Mouse (Mus musculus) cerebellum, postnatal 25 days (tissue): ENCODE data around the gene Mif.
"Not testable (repeated sequence)": the region's sequence is repeated elsewhere in the genome, so short reads cannot be mapped to it uniquely, and the experiment has no call there.

Experiments used
- DNase-seq, 2 experiments: peaks; one replicate each; pipeline ENCODE4 v3.0.0; 2021; ENCODE audit warnings: mixed read lengths in 2 of 2

The Mif gene

DNA sequence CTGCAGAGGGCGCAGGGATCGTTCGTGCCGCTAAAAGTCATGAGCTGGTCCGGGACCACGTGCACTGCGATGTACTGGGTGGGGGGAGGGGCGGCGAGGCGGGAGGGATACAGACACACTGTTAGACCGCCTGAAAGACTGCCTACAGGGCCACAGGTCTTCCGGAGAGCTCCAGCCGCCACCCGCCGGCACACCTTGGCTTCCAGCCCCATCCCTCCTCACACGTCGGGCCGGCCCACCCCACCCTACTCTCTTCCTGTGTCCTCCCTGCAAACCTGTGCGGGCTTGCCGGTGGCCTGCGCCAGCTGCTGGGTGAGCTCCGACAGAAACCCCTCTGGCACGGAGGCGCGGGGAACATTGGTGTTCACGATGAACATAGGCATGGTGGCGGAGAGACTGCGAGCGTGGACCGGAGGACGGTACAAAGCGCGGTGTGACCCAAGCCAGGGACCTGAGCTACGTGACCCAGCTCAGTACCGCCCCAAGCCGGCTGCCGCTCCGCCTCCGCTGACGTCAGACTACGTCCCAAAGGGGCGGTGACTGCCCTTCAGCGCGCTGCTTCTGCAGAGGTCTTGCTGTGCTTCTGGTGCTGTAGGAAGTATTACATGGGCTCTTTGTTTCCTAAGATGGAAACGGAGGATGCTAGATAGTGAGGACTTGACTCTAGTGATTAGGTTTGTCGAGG is at the start of gene Mif:
Gene Mif (minus strand): TSS at position 455 of the 685 bp plus-strand sequence.
- peak; percentile 90 to 91 for DNase-seq

DNA sequence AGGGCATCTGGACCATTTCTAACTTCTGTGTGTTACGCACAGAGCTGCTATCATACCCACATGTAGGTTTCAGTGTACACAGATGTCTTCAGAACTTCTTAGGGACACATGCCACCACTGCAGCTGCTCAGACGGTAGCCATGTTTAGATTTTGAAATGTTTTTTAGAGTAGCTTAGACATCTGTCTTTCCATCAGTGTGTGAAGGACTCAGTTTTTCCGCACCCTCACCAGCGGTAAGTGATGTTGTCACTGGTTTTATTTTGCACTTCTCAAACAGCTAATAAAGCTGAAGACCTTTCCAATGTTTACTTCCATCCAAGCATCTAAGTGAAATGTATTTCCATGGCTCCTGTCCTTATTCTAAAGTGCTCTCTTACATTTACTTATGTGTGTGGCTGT is 46.8 kb upstream of the Mif start:
- no peak for DNase-seq

DNA sequence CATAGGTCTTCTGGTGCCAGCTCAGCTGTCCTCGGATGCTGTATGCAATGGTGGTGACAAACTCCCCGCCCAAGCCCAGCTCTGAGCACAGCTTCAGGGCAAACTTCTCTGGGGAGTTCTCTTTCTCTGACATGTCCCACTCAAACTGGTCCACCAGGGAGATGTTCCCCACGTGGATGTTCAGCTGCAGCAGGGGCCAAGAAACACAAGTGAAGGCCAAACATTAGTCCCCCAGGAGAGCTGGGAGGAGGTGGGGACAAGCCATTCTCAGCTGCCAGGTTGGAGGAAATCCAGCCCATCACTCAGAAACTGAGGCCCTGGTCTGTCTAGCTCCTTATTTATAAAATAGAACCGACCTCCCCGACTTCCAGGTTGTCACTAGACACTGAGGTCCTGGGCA is 44.4 kb upstream of the Mif start:
- no peak for DNase-seq

DNA sequence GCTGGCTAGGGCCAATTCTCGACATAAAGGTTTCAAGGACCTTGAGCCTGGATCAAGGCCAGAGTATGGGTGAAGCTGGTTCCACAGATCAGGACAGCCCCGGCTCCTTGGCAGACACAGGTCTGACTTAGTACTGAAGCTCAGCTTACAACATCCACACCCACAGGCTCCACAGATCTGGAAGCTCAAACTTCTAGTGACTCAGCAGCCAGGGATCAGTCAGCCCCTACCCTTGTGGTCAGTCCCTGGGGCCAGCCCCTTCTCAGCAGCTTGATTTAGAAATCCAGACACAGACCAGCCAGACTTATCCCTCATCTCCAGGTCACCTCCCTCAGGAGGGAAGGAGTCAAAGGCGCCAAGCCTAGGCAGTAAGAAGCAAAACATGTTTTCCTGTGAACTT is 38.8 kb upstream of the Mif start:
- DNase-seq = no peak

DNA sequence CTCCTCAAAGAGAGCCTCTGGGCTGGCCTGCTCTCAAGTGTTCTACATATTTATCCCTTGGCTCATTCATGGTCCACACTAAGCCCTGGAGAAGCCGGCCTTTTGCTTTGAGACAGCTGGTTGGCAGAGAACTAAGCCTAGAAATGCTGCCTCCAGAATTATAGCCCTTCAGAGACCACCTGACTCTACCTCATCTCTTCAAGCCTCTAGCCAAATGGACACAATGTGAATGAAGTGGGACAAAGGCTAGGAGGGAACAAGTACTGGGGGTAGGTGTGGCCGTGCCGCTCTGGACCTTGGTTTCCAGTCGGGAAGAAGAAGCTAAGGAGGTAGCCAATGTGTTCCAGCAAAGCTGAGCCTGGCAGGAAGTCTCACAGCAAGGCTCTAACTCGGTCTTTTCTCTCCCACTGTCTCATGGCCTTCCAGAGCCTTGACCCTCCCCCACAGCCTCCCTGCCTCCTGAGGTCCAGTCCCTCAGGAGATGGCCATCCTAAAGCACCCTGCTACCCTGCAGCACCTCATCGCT is 38.1 kb upstream of the Mif start:
- no peak for DNase-seq

DNA sequence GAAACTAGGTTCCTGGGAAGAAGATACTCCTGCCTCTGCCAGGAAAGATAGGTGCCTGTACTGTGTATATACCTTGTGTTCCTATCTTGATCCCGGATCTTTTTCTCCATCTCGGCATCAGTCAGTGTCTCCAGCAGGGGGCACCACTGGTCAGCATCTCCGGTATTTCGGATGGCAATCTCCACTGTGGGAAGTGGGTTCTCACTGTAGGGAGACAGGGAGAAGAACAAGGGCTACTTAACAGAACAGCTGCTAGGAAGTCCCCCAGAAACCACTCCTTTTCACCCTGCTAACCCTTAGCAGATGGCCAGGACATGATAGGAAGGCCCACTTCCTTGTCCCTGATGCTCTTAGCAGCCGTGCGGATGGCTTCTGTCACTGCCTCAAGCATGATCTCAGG is 37.3 kb upstream of the Mif start:
- peak; percentile 84 to 91 for DNase-seq

DNA sequence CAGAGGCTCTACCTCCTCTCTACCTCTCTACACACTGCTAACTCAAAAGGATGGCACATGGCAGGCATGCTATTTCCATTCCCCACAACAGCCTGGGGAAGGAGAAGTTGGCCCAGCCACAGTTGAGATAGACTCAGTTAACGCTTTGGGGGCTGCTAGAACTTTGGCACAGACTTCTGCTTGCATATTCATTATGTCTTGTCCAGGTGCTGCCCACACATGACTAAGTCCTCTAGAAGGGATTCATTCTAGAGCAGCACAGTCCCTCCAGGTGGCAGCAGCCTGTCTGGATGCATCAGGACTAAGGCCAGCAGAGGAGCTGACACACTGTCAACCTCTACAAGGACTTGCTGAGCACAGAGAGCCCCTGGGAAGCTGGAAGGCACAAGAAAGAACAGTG is 36.2 kb upstream of the Mif start:
- DNase-seq = no peak

DNA sequence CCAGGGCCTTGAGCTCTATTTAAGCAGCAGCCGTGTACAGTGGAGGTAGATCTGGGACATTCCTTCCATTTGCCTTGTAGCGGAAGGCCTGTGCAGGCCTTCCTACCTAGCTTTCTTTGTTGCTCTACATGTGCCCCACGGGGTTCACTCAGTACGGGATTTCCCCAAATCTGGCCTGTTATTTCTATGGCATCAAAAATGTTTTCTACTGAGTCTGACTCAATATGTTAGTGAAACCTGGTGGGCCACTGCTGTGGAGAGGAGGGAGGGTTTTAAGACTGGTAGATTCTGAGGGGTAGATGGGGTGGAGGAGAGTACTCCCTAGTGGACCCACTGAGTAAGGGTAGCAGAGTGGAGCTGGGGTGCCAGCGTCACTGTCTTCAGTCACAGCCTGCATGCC is 35.7 kb upstream of the Mif start:
- DNase-seq = no peak

DNA sequence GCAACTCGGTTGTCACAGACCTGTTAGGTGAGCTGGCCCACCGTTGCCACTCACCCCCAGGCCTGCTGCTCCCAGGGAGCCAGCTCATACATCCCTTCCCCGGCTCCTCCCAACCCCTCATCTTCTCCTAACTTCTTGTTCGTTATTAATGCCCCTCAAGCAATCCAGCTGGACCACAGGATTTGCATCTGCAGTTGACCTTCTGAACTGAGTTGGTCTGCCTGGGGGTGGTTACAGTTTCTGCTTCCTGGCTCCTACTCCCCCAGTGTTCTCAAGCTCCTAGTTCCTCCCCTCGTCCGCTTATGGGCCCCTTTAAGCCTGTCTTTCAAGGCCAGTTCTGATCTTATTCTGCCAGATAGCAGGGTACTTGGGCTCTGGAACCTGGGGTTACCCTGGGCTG is 34.6 kb upstream of the Mif start:
- DNase-seq = no peak

DNA sequence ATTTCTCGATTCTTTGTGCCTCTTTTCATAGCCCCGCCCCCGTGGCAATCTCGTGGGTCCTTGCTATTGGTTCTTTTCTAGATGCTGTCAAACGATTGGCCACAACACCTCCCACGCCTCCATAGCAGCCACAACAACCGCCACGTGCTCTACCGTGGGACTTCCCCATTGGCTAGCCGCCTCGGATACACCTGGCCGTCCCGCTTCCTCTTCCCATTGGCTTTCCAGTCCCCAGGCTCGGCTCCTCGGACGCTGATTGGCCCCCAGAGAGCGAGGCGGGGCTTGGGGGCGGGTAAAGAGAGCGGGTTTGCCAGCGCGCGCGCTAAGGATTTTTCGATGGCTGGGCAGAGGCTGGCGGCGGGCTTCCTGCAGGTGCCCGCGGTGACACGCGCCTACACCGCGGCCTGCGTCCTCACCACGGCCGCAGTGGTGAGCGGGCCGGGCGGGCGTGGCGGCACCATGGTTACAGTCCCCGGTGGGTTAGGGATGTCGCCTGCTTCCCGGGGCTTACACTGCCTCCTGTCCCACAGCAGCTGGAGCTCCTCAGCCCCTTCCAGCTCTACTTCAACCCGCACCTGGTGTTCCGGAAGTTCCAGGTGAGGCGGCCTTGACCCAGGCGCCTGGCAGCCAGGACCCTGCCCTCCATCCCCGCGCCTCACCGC is 33.2 kb upstream of the Mif start, which contains the start of gene Derl3:
Gene Derl3 (plus strand): TSS at position 325 of the 662 bp plus-strand sequence.
- DNase-seq = peak; percentile 94 to 96

DNA sequence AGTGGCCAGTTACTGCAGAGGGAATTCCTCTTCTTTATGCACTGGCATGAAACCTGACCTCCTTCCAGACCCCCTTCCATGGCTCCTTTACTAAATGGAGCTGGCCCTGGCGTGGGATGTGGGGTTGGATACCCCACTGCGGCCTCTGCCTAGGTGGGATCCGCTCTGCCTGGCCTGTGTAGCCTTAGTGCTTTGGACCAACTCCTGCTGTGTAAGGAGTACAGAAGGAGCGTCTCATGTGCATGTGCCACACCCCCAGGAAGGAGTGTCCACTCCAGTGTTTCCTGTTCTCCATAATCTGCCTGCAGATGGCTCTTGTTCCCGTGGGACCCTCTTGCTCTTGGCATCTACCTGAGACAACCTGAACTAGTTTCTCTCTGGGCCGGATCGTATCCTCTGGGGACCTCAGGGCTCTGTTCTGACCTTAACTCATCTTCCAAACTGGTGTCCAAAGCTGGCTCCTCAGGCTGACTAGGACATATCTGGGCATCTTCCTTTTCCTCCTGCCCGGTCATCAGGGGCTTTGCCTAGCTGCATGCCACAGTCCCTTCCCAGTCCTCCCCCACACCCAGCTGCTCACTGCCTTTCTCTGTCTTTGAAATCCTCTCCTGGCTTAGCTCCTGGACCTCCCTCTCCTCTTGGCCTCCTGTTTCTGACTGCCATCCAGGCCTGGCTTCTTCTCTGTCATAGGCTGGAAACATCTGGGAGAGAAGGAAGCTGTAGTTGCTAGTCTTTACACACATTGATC is 29.5 kb upstream of the Mif start:
- no peak for DNase-seq

DNA sequence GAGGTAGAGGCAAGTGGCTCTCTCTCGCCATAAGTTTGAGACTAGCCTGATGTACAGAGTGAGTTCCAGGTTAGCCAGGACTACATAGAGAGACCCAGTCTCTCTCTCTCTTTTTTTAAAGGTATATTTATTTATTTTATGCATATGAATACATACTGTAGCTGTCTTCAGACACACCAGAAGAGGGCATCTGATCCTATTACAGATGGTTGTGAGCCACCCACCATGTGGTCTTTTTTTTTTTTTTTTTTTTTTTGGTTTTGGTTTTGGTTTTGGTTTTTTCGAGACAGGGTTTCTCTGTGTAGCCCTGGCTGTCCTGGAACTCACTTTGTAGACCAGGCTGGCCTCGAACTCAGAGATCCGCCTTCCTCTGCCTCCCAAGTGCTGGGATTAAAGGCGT is 27.5 kb upstream of the Mif start:
- not testable (repeated sequence) for DNase-seq

DNA sequence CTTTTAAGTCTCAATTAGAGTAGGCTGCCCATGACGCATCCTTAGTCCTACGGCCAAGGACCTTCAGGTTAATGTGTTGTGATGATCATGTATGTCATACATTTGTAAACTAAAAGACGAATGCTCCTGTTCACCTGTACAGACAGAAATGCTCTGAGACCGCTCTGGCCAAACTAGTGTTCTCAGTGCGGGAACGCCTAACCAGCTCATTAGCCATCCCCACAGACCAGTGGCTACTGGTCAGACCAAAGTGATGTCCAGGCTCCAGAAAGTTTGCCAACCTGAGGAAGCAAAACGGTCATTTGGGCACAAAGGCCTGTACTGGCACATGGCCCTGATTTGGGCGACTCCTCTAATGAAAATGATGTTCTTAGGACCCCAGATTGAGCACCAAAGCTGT is 24.7 kb upstream of the Mif start:
- no peak for DNase-seq

DNA sequence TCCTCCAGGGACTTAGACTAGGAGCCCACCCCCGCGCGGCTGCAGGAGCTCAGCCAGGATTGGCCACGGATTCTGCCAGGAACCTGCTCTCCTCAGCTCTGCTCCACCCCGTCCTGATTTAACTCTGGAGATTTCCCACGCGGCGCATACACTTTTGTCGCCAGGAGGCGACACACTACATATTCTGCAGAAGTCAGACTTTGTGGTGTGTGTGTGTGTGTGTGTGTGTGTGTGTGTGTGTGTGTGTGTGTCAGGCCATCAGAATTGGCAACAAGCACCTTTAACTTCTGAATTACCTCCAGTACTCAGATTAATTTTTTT is 23.2 kb upstream of the Mif start:
- DNase-seq = peak; percentile 80 to 86

DNA sequence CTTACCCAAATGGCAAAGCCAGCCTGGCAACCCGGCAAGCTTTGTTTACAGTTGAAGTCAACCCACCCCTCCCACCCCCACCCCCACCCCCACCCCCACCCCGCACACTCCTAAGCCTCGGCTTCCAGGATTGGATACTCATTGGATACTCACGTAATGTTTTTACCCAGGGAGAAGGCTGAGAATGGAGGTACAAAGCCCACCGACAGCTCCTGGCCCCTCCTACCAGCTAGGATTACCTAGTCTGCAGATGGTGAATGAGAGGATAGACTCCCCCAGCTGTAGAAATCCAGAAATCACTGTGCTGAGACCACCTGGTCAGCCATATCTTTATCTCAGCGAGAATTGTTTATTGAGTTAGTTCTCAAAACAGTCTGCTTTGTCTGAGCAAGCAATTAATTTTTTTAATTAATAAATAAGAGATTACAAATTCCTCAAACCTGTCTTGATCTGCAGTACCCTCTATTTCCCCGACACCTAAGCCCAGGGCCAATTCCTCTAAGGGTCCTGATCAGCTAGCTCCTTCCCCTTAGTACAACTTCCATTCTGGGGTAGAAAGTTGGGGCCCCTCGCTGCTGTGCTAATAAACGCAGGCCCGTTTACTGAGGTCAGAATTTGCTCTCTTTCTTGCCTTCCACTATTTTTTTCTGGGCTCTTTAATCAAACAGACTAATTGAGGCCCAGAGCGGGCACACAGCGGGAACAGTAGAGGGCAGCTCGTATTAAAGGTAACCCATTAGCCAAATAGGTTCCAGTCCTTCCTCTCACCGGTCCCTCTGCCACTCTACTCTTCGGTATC is 22.6 kb upstream of the Mif start:
- no peak for DNase-seq

DNA sequence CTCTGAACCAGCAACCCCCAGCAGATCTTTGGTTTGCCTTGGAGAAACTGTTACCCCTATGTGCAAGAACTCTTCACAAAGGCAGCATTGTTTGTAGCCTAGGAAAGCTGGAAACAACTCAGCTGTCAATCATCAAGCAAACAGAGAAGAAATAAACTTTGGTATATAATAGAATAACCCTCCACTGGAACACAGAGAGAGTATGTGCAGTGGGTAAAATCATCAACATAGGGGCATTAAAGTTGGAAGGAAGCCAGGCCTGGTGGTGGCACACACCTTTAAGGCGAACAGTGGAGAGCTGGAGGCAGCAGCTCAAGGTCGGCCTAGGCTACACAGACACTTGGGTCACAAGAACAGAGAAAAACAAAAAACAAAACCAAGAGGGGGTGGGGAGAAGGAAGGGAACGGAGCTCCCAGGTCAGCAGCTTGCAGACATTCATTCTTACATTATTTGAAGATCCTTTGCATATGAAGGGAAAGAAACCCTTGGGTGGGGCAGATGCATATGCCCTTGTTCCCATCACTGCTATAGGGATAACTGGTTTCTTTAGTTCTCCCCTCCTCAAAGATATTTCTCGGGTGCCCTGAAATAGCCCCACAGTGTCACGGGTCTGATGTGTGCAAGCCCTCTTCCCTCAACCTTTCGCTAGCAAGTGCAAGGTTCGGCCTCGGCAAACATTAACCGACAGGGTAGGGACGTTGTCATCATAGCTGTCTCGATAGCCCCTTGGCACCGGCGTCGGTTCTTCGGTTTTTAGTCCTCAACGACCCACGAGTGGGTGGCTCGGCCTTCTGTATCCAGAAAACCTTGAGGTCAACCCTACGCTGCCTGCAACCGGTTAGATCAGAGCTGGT is 21.8 kb upstream of the Mif start:
- no peak for DNase-seq

DNA sequence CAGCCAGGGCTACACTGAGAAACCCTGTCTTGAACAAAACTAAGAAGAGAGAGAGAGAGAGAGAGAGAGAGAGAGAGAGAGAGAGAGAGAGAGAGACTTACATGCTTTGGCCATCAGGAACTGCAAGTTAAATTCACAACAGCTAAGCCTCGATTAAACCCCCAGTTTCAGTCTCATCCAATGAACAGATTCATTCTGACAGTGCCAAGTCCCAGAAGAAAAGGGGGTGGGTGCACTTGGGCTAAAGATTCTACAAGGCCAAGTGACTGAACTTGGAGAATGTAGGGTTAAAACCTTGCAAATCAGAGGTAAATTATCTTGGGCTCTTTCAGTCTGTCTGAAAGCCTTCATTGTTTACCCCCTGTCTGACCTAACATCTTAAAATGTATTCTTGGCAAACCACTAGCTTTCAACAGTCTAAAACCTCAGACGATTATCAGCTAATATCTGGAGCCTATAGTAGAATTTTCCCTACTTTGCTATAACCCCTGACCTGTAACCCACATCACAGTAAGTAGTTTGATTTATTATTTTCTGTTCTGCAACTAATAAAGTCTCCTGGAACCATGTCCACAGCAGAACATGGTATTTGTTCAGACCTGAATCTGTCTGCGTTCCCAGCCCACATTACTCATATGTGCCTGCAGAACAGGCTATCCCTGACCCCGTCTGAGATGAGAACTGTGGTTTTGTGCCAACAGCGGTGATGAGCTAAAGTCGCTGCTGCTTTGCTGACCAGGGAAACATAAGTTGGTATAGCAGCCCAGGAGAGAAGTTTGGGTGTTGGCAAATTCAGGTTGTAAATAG is 20.9 kb upstream of the Mif start:
- DNase-seq = no peak

DNA sequence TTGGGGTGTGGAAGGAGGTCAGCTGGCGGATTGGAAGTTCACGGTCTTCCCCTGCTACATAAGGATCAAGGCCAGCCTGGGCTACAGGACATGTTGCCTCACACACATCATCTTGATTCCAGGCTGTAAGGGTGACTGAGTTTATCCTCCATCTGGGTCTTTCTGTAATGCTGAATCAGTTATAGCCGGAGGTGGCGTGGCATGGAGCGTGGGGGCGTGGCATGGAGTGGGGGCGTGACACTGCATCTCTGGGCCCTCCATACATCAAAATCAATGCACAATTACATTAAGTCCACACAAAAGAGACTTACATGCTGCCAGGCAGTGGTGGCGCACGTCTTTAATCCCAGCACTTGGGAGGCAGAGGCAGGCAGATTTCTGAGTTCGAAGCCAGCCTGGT is 20.3 kb upstream of the Mif start:
- no peak for DNase-seq

DNA sequence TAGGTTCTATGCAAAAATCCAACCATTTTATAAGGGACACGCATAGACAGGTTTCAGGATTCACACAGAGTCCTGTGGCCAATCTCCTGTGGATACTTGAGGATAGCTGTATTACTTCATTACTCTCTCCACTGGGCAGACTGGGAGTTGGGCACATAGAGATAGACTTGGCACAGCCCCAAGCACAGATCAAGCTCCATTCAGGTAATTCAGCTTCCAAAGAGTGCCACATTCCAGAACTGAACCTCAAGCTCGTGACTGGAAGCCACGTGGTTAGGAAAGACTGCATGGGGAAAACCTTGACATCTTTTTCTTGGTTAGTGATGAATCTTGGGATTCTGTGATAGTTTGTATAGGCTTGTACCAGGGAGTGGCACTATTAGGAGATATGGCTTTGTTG is 18.8 kb upstream of the Mif start:
- DNase-seq = no peak

DNA sequence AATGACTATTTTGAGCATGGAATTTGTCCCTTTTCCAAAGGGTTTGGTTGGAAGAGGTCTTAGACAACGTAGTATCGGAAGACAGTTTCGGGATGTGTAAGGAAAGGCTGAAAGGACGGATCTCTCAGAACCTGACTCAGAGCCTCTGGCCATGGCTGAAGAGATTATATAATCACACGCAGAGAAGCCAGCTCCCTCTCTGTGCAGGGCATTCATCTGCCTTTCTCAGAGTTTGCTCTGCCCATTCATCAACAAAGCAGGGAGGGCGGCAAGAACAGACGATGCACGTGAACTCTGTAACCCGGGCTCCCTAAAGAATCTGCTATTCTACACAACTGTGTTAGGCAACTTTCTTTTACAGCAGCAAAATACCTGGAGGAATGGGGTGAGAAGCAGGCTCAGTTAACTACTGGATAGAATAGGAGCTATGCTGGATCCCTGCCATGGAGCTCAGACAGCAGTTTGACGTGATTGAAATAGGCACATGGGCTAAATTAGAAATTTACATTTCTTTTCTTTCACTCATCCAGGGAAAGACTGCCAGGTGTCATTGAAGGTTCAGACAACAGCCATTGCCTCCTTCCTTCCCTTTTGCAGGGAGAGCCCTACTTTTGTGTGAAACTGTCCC is 13.6 kb upstream of the Mif start:
- DNase-seq = peak; percentile 64 to 68
